Mouse (Mus musculus): ENCODE results near the gene Syt16.

The Syt16 gene

GRCm38 (mm10) chr12:73997297-73998127, at the start of gene Syt16:
Gene Syt16, plus strand, starts transcription at chr12:73997661.
- DNase-seq (ENCODE audit: low read depth, low spot score), result no peak

DNA sequence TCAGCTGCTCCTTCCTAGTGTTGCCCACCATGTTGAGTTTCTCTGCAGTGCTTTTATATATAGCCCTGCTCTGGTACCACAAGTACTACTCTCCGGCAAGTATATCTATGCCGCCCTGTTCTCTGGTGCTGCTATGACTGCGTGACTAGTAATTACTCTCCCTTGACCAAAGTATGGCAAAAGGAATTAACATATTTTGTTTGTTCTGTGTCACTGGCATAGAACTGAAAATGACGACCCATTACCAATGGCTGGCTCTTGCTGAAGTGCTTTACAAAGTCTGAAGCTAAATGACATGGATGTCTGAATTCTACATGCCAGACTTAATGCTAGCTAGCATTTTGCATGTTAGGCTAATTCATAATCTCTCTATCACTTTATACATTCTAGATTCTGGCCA, 49.0 kb upstream of the Syt16 start:
- no peak for DNase-seq (ENCODE audit: low read depth, low spot score)

- DNase-seq (ENCODE audit: low read depth, low spot score), result no peak
Observed at GRCm38 (mm10) chr12:73949318-73950058, 48.0 kb upstream of the Syt16 start.

DNA sequence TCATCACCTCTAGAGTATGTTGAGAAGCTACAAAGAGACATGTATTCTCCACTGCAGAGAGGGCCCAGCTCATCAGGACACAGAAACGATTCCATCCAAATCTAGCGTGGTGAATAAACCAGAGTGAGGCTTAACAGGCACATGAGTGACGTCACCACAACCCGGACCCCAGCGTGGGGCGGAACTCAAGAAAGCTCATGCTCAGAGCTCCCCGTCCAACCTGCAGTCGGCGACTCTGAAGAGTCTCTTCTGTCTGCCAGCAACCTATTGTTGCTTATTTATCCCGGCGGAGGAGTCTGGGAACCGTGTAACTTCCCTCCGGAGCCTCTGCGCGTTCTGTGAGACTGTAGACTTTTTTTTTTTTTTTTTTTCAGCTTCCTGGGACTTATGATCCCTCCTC, 44.6 kb upstream of the Syt16 start:
- DNase-seq (ENCODE audit: low read depth, low spot score), result no peak

- no peak for DNase-seq (ENCODE audit: low read depth, low spot score)
Observed at GRCm38 (mm10) chr12:73953420-73954186, 43.9 kb upstream of the Syt16 start.

DNA sequence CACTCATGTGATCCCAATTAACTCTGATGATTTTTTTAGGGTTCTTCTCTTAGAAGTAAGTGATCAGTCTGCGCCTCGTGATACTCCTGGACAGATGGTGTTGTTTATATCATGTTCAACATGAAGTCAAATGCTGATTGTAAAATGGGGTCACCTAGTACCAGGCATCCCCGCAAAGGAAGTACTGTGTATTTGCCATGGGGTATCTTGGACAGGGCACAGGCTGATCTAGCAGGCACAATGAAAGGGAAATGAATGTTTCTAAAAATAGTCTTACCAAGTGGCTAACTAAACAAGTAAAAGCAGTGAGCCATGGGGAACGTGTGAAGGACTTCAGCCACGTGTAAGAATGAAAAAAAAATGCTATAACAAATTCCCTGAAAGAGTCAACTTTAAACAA, 42.7 kb upstream of the Syt16 start:
- no peak for DNase-seq (ENCODE audit: low read depth, low spot score)

DNA sequence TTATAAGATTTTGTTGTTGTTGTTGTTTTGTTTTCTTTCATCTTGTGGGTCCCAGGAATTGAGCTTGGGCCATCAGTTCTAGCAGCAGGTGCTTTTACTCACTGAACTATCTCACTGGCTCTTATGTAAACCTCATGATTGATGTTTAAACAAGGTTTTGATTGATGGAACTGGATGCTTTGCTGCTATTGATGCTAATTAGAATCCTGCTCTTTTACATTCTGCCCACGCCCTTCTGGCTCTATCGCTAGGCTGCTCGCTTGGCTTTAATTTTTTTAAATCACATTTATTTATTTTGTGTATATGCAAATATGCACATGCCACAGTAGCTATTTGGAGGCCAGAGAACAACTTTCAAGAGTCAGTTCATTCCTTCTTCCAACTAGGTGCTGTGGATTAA, 39.8 kb upstream of the Syt16 start:
- DNase-seq (ENCODE audit: low read depth, low spot score), result peak; percentile 60

GRCm38 (mm10) chr12:73958830-73959229, 38.6 kb upstream of the Syt16 start:
- no peak for DNase-seq (ENCODE audit: low read depth, low spot score)

DNA sequence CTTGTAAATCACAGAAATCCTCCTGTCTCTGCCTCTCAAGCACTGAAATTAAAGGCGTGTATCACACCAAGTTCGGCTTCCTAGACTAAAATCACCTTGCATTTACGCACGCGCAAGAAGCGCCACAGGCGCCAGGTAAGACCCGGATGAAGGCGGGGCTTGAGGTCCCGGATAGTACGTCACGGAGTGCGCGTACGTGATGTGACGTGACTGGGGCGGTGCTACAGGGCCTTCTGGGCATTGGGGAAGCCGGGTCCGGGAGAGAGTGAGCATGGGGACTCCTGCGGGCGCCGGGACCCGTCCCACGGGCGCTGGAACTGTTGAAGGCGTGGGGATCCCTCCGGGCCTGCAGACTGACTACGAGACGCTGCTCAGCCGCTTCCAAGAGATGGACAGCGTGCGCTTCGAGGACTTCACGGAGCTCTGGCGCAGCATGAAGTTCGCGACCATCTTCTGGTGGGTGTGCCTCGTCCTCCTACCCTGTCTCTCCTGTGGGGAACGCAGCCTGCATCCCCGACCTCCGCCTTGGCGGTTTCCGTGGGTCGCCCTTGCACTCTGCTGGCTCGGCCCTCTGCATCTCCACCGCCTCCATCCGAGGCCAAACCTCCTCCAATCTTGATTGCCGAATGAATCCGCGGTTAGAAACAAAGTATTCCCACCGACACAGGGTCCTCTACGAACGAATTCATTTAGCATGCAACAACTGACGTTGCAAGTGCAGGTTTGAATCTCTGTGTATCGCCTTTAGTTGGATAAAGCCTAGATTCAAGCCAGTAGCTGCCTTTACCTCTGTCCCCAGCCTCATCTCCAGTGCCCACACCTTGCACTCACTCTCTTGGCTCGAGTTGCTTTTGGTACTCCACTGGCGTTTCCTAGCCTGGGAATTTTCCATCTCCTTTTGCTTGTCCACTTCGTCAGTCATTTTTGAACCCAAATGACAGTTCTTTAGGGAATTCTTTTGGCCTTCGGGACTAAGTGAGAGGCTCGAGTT, 32.9 kb upstream of the Syt16 start, which contains the start of gene Snapc1:
TSS of gene Snapc1 (plus strand) at position 191 of the 991 bp plus-strand sequence.
- DNase-seq (ENCODE audit: low read depth, low spot score), result peak; percentile 96

- no peak for DNase-seq (ENCODE audit: low read depth, low spot score)
Observed at GRCm38 (mm10) chr12:73969142-73969541, 28.3 kb upstream of the Syt16 start.

DNA sequence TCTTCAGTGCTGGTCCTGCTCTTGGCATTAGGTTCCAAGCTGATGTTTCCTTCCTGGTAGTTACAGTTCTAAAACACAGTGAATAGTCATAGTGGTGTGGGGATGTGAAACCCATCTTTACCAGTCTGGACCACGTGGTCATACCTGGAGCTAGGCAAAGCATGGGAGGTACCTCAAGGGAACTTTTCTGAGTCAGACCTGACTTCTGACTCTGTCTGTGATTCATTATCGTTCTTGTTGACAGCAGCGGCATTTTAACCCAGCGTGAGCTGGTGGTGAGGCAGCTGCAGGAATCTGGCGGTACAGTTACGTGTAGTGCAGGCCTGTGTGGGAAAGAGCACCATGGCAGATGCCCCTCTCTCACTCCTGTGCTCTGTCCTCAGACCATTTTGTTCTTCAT, 22.9 kb upstream of the Syt16 start:
- DNase-seq (ENCODE audit: low read depth, low spot score), result no peak

DNA sequence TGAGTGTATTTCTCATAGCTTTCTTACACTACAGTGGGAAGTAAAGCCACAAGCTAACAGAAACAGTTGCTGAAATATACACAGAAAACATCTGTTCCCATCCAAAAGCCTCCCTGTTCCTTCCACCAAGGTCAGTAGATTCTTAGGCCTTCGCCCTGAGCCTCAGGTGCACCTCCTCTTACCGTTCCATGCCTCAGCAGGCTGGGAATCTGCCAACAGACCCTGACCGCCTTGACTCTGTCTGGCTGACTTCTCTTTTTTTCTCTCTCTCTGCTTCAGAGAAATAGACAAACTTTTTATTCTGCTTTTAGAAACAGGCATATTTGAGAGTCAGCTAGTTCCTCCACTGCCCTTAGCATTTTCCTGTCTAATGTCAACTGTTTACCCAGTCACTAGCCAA, 19.3 kb upstream of the Syt16 start:
- DNase-seq (ENCODE audit: low read depth, low spot score), result no peak

- DNase-seq (ENCODE audit: low read depth, low spot score), result no peak
Observed at GRCm38 (mm10) chr12:73979667-73980066, 17.8 kb upstream of the Syt16 start.

- no peak for DNase-seq (ENCODE audit: low read depth, low spot score)
Observed at GRCm38 (mm10) chr12:73982533-73982932, 14.9 kb upstream of the Syt16 start.

DNA sequence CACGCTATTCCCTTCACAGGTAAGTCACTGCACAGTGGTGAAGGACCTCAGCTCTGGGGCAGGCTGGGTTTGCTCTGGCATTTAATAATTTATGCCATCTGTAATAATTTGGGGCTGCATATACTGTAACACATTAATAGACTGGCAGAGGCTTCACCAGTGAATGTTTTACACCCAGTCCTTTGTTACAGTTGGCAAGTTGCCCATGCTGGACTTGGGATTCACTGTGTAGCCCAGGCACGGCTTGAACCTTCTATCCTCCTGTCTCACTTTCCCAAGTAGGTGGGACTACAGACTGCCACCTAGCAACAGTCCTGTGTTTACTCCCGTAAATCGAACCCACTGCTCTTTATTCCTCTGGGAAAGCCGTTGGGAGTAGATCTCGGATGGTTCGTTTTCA, 11.2 kb upstream of the Syt16 start:
- DNase-seq (ENCODE audit: low read depth, low spot score), result no peak

DNA sequence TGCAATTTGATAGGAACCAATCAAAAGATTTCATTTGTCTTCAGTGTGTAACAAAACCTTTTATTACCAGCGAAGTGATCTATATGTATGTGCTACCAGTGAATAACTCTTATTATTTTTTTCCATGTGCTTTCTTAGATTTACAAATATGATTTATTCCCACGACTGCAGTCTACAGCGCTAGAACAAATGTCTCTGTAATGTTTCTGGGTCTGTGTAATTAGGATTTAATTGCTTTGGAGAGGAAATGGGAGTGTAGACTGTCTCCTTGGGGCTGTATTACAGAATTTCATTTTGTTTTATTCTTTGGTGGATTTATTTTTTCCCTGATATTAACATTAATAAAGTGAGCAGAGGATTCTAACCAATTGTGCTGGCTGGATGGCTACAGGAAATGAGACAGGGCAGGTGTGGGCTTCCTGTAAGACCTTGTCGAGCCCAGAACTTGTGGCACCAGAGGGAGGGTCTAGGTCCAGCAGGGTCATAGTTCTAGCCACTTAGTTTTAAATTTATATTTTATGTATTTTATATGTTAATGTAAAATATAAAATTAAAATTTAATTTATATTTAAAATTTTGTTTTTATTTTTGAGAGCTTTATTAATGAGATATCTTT, 9.0 kb upstream of the Syt16 start:
- DNase-seq (ENCODE audit: low read depth, low spot score), result no peak

DNA sequence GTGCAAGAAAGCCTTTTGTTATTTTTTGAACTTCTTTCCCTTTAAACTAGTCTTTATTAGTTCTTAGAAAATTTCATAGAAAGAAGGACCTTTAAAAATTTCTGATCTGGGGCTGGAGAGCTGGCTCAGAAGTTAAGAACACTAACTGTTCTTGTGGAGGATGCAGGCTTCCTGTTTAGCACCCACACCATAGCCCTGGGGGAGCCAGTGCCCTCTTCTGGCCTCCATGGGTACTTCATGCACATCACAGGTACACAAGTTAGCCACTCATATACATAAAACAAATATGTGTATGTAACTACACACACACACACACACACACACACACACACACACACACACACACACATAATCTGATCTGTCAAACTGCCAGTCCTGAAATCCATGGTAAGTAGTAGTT, 7.9 kb upstream of the Syt16 start:
- no peak for DNase-seq (ENCODE audit: low read depth, low spot score)

DNA sequence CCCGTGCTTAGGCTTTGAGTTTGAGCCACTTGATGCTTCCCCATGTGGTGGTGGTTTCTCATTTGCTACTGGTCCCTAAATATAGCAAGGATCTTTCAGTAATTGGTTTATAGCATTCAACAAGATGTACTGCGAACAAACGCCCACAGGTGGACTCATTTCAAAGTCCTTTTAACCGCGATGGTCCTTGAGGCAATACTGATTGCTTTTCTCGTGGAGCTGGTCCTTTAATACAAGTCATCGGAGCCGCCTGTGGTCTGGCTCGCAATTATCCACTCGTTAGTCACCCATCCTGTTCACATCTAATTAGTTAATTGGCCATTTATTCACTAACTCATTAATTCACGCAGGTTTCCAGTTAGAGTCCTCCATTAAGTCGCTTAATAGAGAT, 560 bp upstream of the Syt16 start:
- DNase-seq (ENCODE audit: low read depth, low spot score), result no peak

GRCm38 (mm10) chr12:73998128-73998456, 631 bp downstream of the Syt16 start:
- DNase-seq (ENCODE audit: low read depth, low spot score), result no peak

GRCm38 (mm10) chr12:74002449-74002848, 5.0 kb downstream of the Syt16 start:
- no peak for DNase-seq (ENCODE audit: low read depth, low spot score)

- peak; percentile 84 for DNase-seq (ENCODE audit: low read depth, low spot score)
Observed at GRCm38 (mm10) chr12:74009448-74009911, 12.0 kb downstream of the Syt16 start.
